Mouse (Mus musculus) bone marrow macrophage, adult 2 months (primary cell): Measurements from ENCODE around the gene Trim28.

Experiments
- CTCF ChIP-seq: IDR thresholded peaks from 2 replicates; pipeline ENCODE4 v1.5.1; 2012; ENCODE audit warnings: low read depth, mild to moderate bottlenecking, low read length, moderate library complexity
- POLR2A ChIP-seq: IDR thresholded peaks from 2 replicates; pipeline ENCODE4 v1.6.1; 2012; ENCODE audit warnings: mild to moderate bottlenecking, low read depth, low read length, borderline replicate concordance

DNA sequence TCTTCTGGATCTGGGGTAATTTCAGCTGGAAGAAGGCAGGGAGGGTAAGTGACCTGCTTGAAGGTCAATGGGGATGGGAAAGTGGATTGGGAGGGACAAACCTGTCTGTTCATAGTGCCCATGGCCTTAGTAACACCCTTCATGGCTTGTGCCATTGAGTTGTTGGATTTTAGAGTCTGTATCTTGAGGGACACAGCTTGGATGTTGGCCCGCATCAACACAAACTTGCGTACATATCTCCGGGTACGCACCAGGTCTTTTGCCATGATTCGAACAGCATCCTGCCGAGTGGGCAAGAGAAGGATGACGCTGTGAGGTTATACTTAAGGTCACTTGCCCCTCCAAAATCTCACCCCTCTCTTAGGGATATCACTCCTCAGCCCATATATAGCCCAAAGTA, 33.6 kb downstream of the Trim28 start:
- TF ChIP-seq POLR2A (no peak), CTCF (no peak)
